In the genomic region with DNA sequence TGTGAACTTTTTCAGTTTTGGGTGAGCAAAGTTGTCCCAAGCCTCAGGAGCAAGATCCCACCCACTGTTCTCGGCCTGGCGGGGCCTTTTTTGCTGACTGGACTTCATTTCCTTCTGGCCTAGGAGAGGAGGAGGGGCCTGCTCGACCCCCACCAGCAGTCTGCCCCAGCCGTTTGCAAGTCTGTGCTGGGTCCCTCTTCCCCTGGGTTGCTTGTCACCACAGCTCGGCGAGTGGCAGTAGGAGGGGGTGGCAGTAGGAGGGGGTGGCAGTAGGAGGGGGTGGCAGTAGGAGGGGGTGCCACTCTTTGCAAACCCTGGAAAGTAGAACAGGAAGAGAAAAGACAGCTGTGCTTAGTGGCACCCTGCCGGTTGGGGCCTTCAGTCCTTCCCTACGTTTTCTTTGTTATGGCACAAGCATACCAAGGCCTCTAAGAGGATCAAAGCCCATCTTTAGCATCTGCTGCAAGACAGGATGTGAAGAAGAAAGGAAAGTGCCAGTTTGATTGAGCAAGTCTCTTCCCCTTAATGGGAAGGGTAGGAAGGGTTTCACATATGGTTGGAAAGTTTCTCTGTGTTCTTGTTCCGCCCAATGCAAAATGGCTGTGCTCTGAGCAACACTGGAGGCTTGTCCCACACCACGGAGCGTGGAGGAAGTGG, we compare ENCODE assay signal across 11 mouse cellular contexts. TPM values are rescaled to one million over a fixed set of nuclear protein-coding genes. Genes with fewer than 3 reads are reported as not detected.
A peak's percentile ranks its signal among the peaks of the same experiment; 100 is the strongest.
DNase-seq lines count a peak whose midpoint lies in the region; ATAC-seq lines count a peak whose summit lies in the region.
"Had no signal": no experiment of that assay in that cellular context is flagged by ENCODE, and none has a peak within 500 bp of the region (broad histone marks: within the 10 kb centered on the region; RNA-seq: fewer than 3 reads in every experiment).

No protein-coding gene starts in this region.

- H3K27ac ChIP-seq in heart, embryonic 10.5 days: peak overlapping the region; percentile 47

- H3K36me3 ChIP-seq in heart, embryonic 10.5 days: no peaks in the 10 kb centered on the region

- H3K4me1 ChIP-seq in heart, embryonic 10.5 days: no peaks in the 10 kb centered on the region

- peak; percentile 95 for ATAC-seq in granulocyte monocyte progenitor cell, adult 5-6 weeks (replicated peaks; ENCODE audit: poor library complexity, severe bottlenecking)

- H3K9me3 ChIP-seq in heart, embryonic 10.5 days: no peaks in the 10 kb centered on the region

- WGBS in heart, embryonic 10.5 days: 20% methylated on average over 11 of the region's 11 CpGs

- H3K27me3 ChIP-seq in heart, embryonic 10.5 days (ENCODE audit: insufficient read depth, poor library complexity, severe bottlenecking): 0 out of 2 replicates have a peak, but pooled peaks cover 2% of the 10 kb centered on the region

- DNase-seq in heart, embryonic 10.5 days (ENCODE audit: low spot score): no peak
- no peak for DNase-seq in heart, adult 8-10 months (ENCODE audit: low spot score)
- DNase-seq in lung, postnatal 10 days: peak; percentile 6
- DNase-seq in lung, postnatal 14 days: no peak
- peak; percentile 31 to 37 for DNase-seq in thymus, postnatal 10 days (ENCODE audit: low spot score in 2 of 2)
- no peak for DNase-seq in cerebellum, adult 8-10 months
- DNase-seq in frontal cortex, postnatal 25 days (ENCODE audit: low spot score in 2 of 2): no peak
- DNase-seq: cerebellum, postnatal 25 days; gastrocnemius, postnatal 36 days had no signal

- H3K4me3 ChIP-seq in heart, embryonic 10.5 days: no peak overlapping the region

RNA-seq across cellular contexts. Expression of a gene that starts 8.9 kb away (rescaled TPM):
- polyA plus RNA-seq in heart, embryonic 10.5 days (2016; fragmentation: Nextera tagmentation; extraction: Ambion mirVana): 256 and 309 TPM in 2 replicates
- 10 to 100 TPM in 3 of 4 experiments, 1 to 10 TPM in 1; 7.5 to 15.7 (median 13.2) TPM for total RNA-seq in heart, adult 8-10 months (2022)
- total RNA-seq in granulocyte monocyte progenitor cell, adult 5-6 weeks (2014; fragmentation: Nextera tagmentation): 47.6 and 82.8 TPM in 2 replicates
- total RNA-seq in granulocyte monocyte progenitor cell, adult 5-6 weeks (2017): 133 and 145 TPM in 2 replicates

RNA-seq across cellular contexts. Expression of a gene that starts 22.7 kb away (rescaled TPM):
- polyA plus RNA-seq in heart, embryonic 10.5 days (2016; fragmentation: Nextera tagmentation; extraction: Ambion mirVana): 9.6 and 11.1 TPM in 2 replicates
- total RNA-seq in heart, adult 8-10 months (2022): not detected
- total RNA-seq in granulocyte monocyte progenitor cell, adult 5-6 weeks (2014; fragmentation: Nextera tagmentation): not detected in 2 replicates
- total RNA-seq in granulocyte monocyte progenitor cell, adult 5-6 weeks (2017): not detected in 2 replicates

RNA-seq across cellular contexts. Expression of a gene that starts 33.6 kb away (rescaled TPM):
- polyA plus RNA-seq in heart, embryonic 10.5 days (2016; fragmentation: Nextera tagmentation; extraction: Ambion mirVana): 2.5 and 3.5 TPM in 2 replicates
- total RNA-seq in heart, adult 8-10 months (2022): 1 to 10 TPM in 1 of 4 experiments, under 1 TPM in 2, not detected in 1; 0.75 to 1.0 (median 0.97) TPM
- not detected in 2 replicates for total RNA-seq in granulocyte monocyte progenitor cell, adult 5-6 weeks (2014; fragmentation: Nextera tagmentation)
- not detected in 2 replicates for total RNA-seq in granulocyte monocyte progenitor cell, adult 5-6 weeks (2017)
- polyA plus RNA-seq: large intestine, adult 2 months had no signal

RNA-seq across cellular contexts. Expression of a gene that starts 34.3 kb away (rescaled TPM):
- 197 and 260 TPM in 2 replicates for polyA plus RNA-seq in heart, embryonic 10.5 days (2016; fragmentation: Nextera tagmentation; extraction: Ambion mirVana)
- 1 to 10 TPM; 1.7 to 5.2 (median 2.7) TPM for total RNA-seq in heart, adult 8-10 months (2022)
- total RNA-seq in granulocyte monocyte progenitor cell, adult 5-6 weeks (2014; fragmentation: Nextera tagmentation): 1.8 TPM in 1 of 2 replicates, not detected in the other
- total RNA-seq in granulocyte monocyte progenitor cell, adult 5-6 weeks (2017): 2.0 TPM in 1 of 2 replicates, not detected in the other

RNA-seq across cellular contexts. Expression of a gene that starts 42.2 kb away (rescaled TPM):
- polyA plus RNA-seq in heart, embryonic 10.5 days (2016; fragmentation: Nextera tagmentation; extraction: Ambion mirVana): 183 and 228 TPM in 2 replicates
- total RNA-seq in heart, adult 8-10 months (2022): 1 to 10 TPM in 2 of 4 experiments, under 1 TPM in 1, not detected in 1; 0.88 to 1.5 (median 1.5) TPM
- 3.2 TPM in 1 of 2 replicates, not detected in the other for total RNA-seq in granulocyte monocyte progenitor cell, adult 5-6 weeks (2014; fragmentation: Nextera tagmentation)
- total RNA-seq in granulocyte monocyte progenitor cell, adult 5-6 weeks (2017): 4.7 TPM in 1 of 2 replicates, not detected in the other
- total RNA-seq: gastrocnemius, postnatal 36 days had no signal

Comparison
In these comparisons a context has a peak if more than half of its experiments do, and no peak if none do; other contexts are left out.
1. DNase-seq: peak in lung, postnatal 10 days (single experiment) and thymus, postnatal 10 days (2 of 2); none in heart, embryonic 10.5 days (single experiment), heart, adult 8-10 months (single experiment), lung, postnatal 14 days (single experiment), cerebellum, adult 8-10 months (single experiment) and frontal cortex, postnatal 25 days (0 of 2).